Mouse (Mus musculus) spleen, adult 2 months (tissue): ENCODE data around the gene Prkaa2. TPM values are rescaled to one million over a fixed set of nuclear protein-coding genes. Genes with fewer than 3 reads are reported as not detected.

Source experiments
- DNase-seq, 2 experiments: peaks; one replicate each; pipeline versions ENCODE4 v3.0.0 to v3.0.0-alpha.2; 2012 to 2021; ENCODE audit warnings: low spot score in 2 of 2, low read depth in 1 of 2
- H3K27ac ChIP-seq: fragments of 200-500 bp; 2 replicates; pipeline ENCODE4 v1.5.1; 2012; ENCODE audit warnings: low read length, inconsistent platforms; ENCODE audit not compliant: insufficient read depth
- H3K27me3 ChIP-seq: fragments of 200-500 bp; 2 replicates; pipeline ENCODE4 v1.6.1; 2012; ENCODE audit warnings: mild to moderate bottlenecking, moderate library complexity, low read length, inconsistent platforms; ENCODE audit not compliant: control insufficient read depth, insufficient read depth
- H3K36me3 ChIP-seq: fragments of 200-500 bp; 2 replicates; pipeline ENCODE4 v1.6.1; 2012; ENCODE audit warnings: mild to moderate bottlenecking, low read length, inconsistent platforms; ENCODE audit not compliant: control insufficient read depth, insufficient read depth
- H3K4me1 ChIP-seq: fragments of 200-500 bp; 2 replicates; pipeline ENCODE4 v1.6.1; 2011; ENCODE audit warnings: inconsistent platforms; ENCODE audit not compliant: control insufficient read depth, insufficient read depth, insufficient read length
- H3K4me3 ChIP-seq: fragments of 200-500 bp; 2 replicates; pipeline ENCODE4 v1.5.1; 2011; ENCODE audit warnings: mild to moderate bottlenecking, inconsistent platforms; ENCODE audit not compliant: insufficient read depth, insufficient read length; ENCODE audit errors: extremely low read depth
- CTCF ChIP-seq: fragments of 200-500 bp; IDR thresholded peaks from 2 replicates; pipeline ENCODE4 v1.5.1; 2011; ENCODE audit warnings: mild to moderate bottlenecking, inconsistent platforms; ENCODE audit not compliant: insufficient read depth, insufficient read length, insufficient replicate concordance; ENCODE audit errors: extremely low read depth
- POLR2A ChIP-seq: fragments of 200-500 bp; IDR thresholded peaks from 2 replicates; pipeline ENCODE4 v1.6.1; 2011; ENCODE audit warnings: low read depth, low read length, inconsistent platforms
- WGBS: fragments of 180-500 bp; shearing (Covaris S2); methylation state at CpG from one replicate; pipeline ENCODE4 v1.1.7; 2018; 5-methylcytosine and 5-hydroxymethylcytosine counted together
- polyA plus RNA-seq: library from polyadenylated mRNA; depleted of rRNA; stranded (reverse); fragments of >200 nt; gene quantifications from 2 replicates; pipeline ENCODE4 v1.2.3, GENCODE M21; 2012

The Prkaa2 gene
- polyA plus RNA-seq, 1 experiment = 0.14 TPM

GRCm38 (mm10) chr4:105071761-105072427, 37.8 kb downstream of the Prkaa2 start:
- no peaks in the 10 kb centered on the region for H3K27me3 ChIP-seq
- TF ChIP-seq CTCF (no peak), POLR2A (no peak)
- H3K27ac ChIP-seq = no peak overlapping the region
- H3K4me1 ChIP-seq = no peaks in the 10 kb centered on the region
- no peak overlapping the region for H3K4me3 ChIP-seq
- 87% methylated on average over 3 of the region's 3 CpGs for WGBS
- H3K36me3 ChIP-seq = no peaks in the 10 kb centered on the region
- DNase-seq = no peak

DNA sequence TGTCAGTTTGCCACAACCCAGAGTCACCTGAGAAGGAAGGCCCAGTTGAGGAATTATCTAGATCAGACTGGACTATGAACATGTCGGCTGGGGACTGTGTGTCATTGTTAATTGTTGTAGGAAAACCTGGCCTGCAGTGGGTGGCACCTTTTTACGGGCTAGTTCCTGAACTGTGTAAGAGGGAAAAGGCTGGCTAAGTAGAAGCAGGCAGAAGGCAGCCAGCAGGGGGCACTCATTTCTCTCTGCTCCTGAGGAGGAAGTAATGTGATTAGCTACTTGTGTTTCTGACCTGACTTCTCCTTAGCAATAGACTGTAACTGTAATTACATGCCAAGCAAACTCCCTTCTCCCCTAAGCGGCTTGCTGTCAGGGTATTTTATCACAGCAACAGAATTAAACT, 38.7 kb downstream of the Prkaa2 start:
- Histone ChIP-seq H3K4me3 (no peak overlapping the region), H3K27ac (no peak overlapping the region), H3K27me3 (no peaks in the 10 kb centered on the region), H3K4me1 (no peaks in the 10 kb centered on the region), H3K36me3 (no peaks in the 10 kb centered on the region)
- peak; percentile 2 to 46 for DNase-seq
- TF ChIP-seq CTCF (peak; percentile 36; the same call in 1 of the 2 replicates), POLR2A (no peak)
- 21% methylated on average over 3 of the region's 3 CpGs for WGBS

- 89% methylated on average over 5 of the region's 5 CpGs for WGBS
- no peak overlapping the region for H3K4me3 ChIP-seq
- no peak for DNase-seq
- H3K4me1 ChIP-seq = no peaks in the 10 kb centered on the region
- no peaks in the 10 kb centered on the region for H3K27me3 ChIP-seq
- TF ChIP-seq POLR2A (no peak), CTCF (no peak)
- H3K27ac ChIP-seq = no peak overlapping the region
- no peaks in the 10 kb centered on the region for H3K36me3 ChIP-seq
Measured at GRCm38 (mm10) chr4:105051291-105051690, 58.4 kb downstream of the Prkaa2 start.

GRCm38 (mm10) chr4:105050041-105050440, 59.6 kb downstream of the Prkaa2 start:
- 94% methylated on average over 1 of the region's 1 CpGs for WGBS
- H3K4me1 ChIP-seq = no peaks in the 10 kb centered on the region
- no peak for DNase-seq

DNA sequence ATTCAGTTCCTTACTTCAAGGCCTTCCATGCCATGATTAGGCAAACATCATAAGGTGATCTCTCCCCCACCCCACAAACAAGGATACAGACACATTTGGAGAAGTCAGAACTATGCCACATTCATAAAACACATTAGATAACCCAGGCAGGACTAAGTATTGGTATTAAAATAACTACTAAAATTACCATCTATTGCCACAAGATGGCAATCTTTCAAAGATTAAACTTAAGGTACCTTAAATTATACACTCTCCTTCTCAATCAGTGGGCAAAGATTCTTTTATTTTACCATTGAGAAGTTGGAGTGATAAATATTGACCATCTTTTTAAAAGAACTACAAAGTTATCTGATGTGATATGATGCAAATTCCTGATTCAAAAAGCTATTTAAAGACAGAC, 75.4 kb downstream of the Prkaa2 start:
- no peaks in the 10 kb centered on the region for H3K27me3 ChIP-seq
- no peak for DNase-seq
- H3K27ac ChIP-seq = no peak overlapping the region
- no peak overlapping the region for H3K4me3 ChIP-seq
- H3K36me3 ChIP-seq = no peaks in the 10 kb centered on the region
- TF ChIP-seq CTCF (no peak), POLR2A (no peak)
- no peaks in the 10 kb centered on the region for H3K4me1 ChIP-seq

More at GRCm38 (mm10) chr4:105050041-105050440, 59.6 kb downstream of the Prkaa2 start:
- H3K27ac ChIP-seq = no peak overlapping the region
- no peak overlapping the region for H3K4me3 ChIP-seq
- no peaks in the 10 kb centered on the region for H3K27me3 ChIP-seq
- TF ChIP-seq POLR2A (no peak), CTCF (no peak)
- H3K36me3 ChIP-seq = no peaks in the 10 kb centered on the region

- Histone ChIP-seq H3K36me3 (no peaks in the 10 kb centered on the region), H3K4me3 (no peak overlapping the region), H3K4me1 (no peaks in the 10 kb centered on the region), H3K27ac (no peak overlapping the region), H3K27me3 (no peaks in the 10 kb centered on the region)
- no peak for DNase-seq
- 71% methylated on average over 7 of the region's 7 CpGs for WGBS
- no peak for TF ChIP-seq CTCF
- no peak for TF ChIP-seq POLR2A
Measured at GRCm38 (mm10) chr4:105033153-105033552, 76.5 kb downstream of the Prkaa2 start.

DNA sequence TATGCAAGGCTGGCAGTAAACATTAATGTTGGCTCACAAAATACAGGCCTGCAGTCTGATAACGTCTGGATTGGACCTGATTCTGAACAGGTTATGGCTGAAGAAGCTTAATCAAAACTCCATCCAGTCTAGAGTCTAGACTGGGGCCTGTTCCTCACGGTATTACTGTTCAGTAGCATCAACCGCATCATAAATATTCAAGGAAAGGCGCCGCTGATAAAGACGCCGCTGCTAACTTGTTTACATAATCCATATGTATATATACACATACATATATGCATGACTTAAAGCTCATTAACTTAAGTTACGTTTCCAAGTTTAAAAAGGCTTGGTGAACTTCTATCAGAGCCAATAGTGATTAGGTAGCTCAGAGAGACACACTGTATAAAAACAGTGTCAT, 78.6 kb downstream of the Prkaa2 start:
- Histone ChIP-seq H3K4me1 (no peaks in the 10 kb centered on the region), H3K36me3 (no peaks in the 10 kb centered on the region), H3K4me3 (no peak overlapping the region), H3K27me3 (no peaks in the 10 kb centered on the region), H3K27ac (no peak overlapping the region)
- no peak for DNase-seq
- 93% methylated on average over 8 of the region's 8 CpGs for WGBS
- TF ChIP-seq POLR2A (no peak), CTCF (no peak)
